Mouse (Mus musculus) lung, embryonic 14.5 days (tissue): ENCODE data around the gene Cep41. TPM values are rescaled to one million over a fixed set of nuclear protein-coding genes. Genes with fewer than 3 reads are reported as not detected.

ENCODE experiments used
- ATAC-seq: fragments of 200-750 bp; cut with Nextera tagmentation; 2 replicates; pipeline ENCODE4 v1.8.0; 2017; ENCODE audit warnings: mild to moderate bottlenecking, moderate TSS enrichment, moderate library complexity; ENCODE audit not compliant: insufficient read depth
- DNase-seq: peaks from one replicate; pipeline ENCODE4 v3.0.0-alpha.2; 2015
- H3K27ac ChIP-seq: fragments of 300-500 bp; sonication (generic); 2 replicates; pipeline ENCODE4 v1.5.1; 2014; ENCODE audit warnings: low read depth, mild to moderate bottlenecking, moderate library complexity
- H3K27me3 ChIP-seq: fragments of 300-500 bp; sonication (generic); 2 replicates; pipeline ENCODE4 v1.6.1; 2014; ENCODE audit warnings: low read length, control low read depth; ENCODE audit not compliant: insufficient read depth
- H3K36me3 ChIP-seq: fragments of 300-500 bp; sonication (generic); 2 replicates; pipeline ENCODE4 v1.6.1; 2014; ENCODE audit warnings: control low read depth; ENCODE audit not compliant: insufficient read depth
- H3K4me1 ChIP-seq: fragments of 300-500 bp; sonication (generic); 2 replicates; pipeline ENCODE4 v1.6.1; 2014; ENCODE audit warnings: antibody characterized with exemption, control low read depth; ENCODE audit not compliant: insufficient read depth
- H3K4me2 ChIP-seq: fragments of 300-500 bp; sonication (generic); 2 replicates; pipeline ENCODE4 v1.6.1; 2014; ENCODE audit warnings: mild to moderate bottlenecking
- H3K4me3 ChIP-seq: fragments of 300-500 bp; sonication (generic); 2 replicates; pipeline ENCODE4 v1.5.1; 2014; ENCODE audit warnings: low read depth, low read length
- H3K9ac ChIP-seq: fragments of 300-500 bp; sonication (generic); 2 replicates; pipeline ENCODE4 v1.6.1; 2014
- H3K9me3 ChIP-seq: fragments of 300-500 bp; sonication (generic); 2 replicates; pipeline ENCODE4 v1.6.1; 2016; ENCODE audit warnings: low read depth, low read length, control low read depth
- CTCF ChIP-seq: IDR thresholded peaks from 2 replicates; pipeline ENCODE4 v1.5.1; 2016; ENCODE audit warnings: antibody characterized with exemption, low read depth
- WGBS: fragments of 180-500 bp; shearing (Covaris S2); extraction: QIAGEN DNeasy Blood & Tissue Kit; methylation state at CpG from one replicate; pipeline ENCODE4 v1.1.7; 2014; 5-methylcytosine and 5-hydroxymethylcytosine counted together
- microRNA counts: library from miRNA; unstranded; fragments of <30 nt; microRNA quantifications from one replicate; lab custom pipeline; 2016
- microRNA-seq: library from miRNA; unstranded; fragments of <30 nt; microRNA quantifications from one replicate; pipeline ENCODE4, GENCODE M21; 2016; ENCODE audit warnings: borderline number of aligned reads
- polyA plus RNA-seq: library from polyadenylated mRNA; unstranded; fragments of >200 nt; fragmentation: Nextera tagmentation; extraction: Ambion mirVana; gene quantifications from 2 replicates; pipeline ENCODE4 v1.2.1, GENCODE M21; 2014

The Cep41 gene
- polyA plus RNA-seq, 1 experiment from 2014 or later = 12.8 TPM

- DNase-seq (no peak), ATAC-seq (no peak)
- Histone ChIP-seq H3K4me2 (no peak overlapping the region), H3K4me3 (no peak overlapping the region), H3K9ac (no peak overlapping the region), H3K9me3 (no peaks in the 10 kb centered on the region), H3K36me3 (no peaks in the 10 kb centered on the region), H3K27me3 (no peaks in the 10 kb centered on the region), H3K27ac (no peak overlapping the region), H3K4me1 (no peaks in the 10 kb centered on the region)
- WGBS = 88% methylated on average over 4 of the region's 4 CpGs
- no peak for TF ChIP-seq CTCF
Observed at GRCm38 (mm10) chr6:30605111-30605510, 88.4 kb downstream of the Cep41 start.

- Histone ChIP-seq H3K4me1 (no peaks in the 10 kb centered on the region), H3K4me2 (no peak overlapping the region), H3K36me3 (no peaks in the 10 kb centered on the region), H3K9me3 (no peaks in the 10 kb centered on the region), H3K27ac (no peak overlapping the region), H3K9ac (no peak overlapping the region), H3K4me3 (no peak overlapping the region), H3K27me3 (no peaks in the 10 kb centered on the region)
- ATAC-seq (no peak), DNase-seq (no peak)
- 61% methylated on average over 7 of the region's 7 CpGs for WGBS
- no peak for TF ChIP-seq CTCF
Observed at GRCm38 (mm10) chr6:30604342-30604867, 89.1 kb downstream of the Cep41 start.

MicroRNAs within 50 kb of the gene (microRNA counts, 519-probe panel; counts per million panel counts)
- microRNA mmu-miR-335-3p (lab: Ali Mortazavi, UCI) (3,724 counts per million, percentile 77 among the panel's probes with 10 or more counts), microRNA mmu-miR-335-5p (lab: Ali Mortazavi, UCI) (4,920 counts per million, percentile 94 among the panel's probes with 10 or more counts)

Small RNA genes within 50 kb of the gene (microRNA-seq; reads per million reads assigned to microRNA genes)
- gene Mir335 = 73,748 reads per million, percentile 100 among the genes with 10 or more reads in this experiment

Other genes starting within 250 kb of the Cep41 start
- 43.5 and 44.7 TPM in 2 replicates for gene Tmem209, start 184.0 kb downstream of the Cep41 start, polyA plus RNA-seq
- gene Ssmem1, start 183.9 kb downstream of the Cep41 start, polyA plus RNA-seq = 0.16 and 0.49 TPM in 2 replicates
- 7.2 and 7.8 TPM in 2 replicates for gene Cpa2, start 152.2 kb downstream of the Cep41 start, polyA plus RNA-seq
- 0.07 and 0.14 TPM in 2 replicates for gene Cpa4, start 125.4 kb downstream of the Cep41 start, polyA plus RNA-seq
- gene Cpa5, start 82.7 kb downstream of the Cep41 start, polyA plus RNA-seq = 0.11 TPM in 1 of 2 replicates, not detected in the other
- gene Cpa1, start 54.5 kb downstream of the Cep41 start, polyA plus RNA-seq = 1.9 and 3.0 TPM in 2 replicates
- gene Mest, start 29.8 kb upstream of the Cep41 start, polyA plus RNA-seq = 1,596 and 1,677 TPM in 2 replicates
- 27.9 and 29.5 TPM in 2 replicates for gene Copg2, start 203.0 kb upstream of the Cep41 start, polyA plus RNA-seq
- 0.25 and 0.55 TPM in 2 replicates for gene Tsga13, start 221.8 kb upstream of the Cep41 start, polyA plus RNA-seq